Mouse (Mus musculus): ENCODE results near the gene Ubqln4. TPM values are rescaled to one million over a fixed set of nuclear protein-coding genes. Genes with fewer than 3 reads are reported as not detected.

The Ubqln4 gene
- polyA plus RNA-seq, 1 experiment = 80.5 TPM

DNA sequence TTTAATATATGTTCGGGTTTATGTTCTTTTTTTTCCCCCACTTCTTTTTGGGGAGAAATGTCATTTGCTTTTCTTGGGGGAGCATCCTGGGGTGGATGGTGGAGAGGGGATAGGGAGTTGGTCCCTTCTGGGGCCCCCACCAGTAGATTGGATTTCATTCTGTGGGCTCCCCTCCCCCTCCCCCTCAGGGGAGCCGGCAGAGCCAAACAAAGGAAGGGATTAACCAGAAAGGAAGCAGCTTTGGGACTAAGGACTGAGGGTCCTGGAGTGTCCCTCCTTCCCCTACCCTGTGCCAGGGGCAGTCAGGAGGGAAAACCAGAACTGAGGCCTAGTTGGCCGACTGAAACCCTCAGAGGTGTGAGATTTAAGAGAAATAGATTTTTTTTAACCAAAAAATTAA is 14.2 kb upstream of the Ubqln4 start:
- Histone ChIP-seq H3K27ac (ENCODE audit: control insufficient read depth, insufficient read depth, low read length) (no peak overlapping the region), H3K4me1 (replicated peaks; ENCODE audit: control insufficient read depth, insufficient read depth, low read length) (peaks cover 9% of the 10 kb centered on the region), H3K4me3 (ENCODE audit: control insufficient read depth, insufficient read depth, low read length) (no peak overlapping the region), H3K27me3 (ENCODE audit: control insufficient read depth, insufficient read depth, low read length) (no peaks in the 10 kb centered on the region), H3K36me3 (ENCODE audit: control insufficient read depth, insufficient read depth, low read length) (peaks cover 13% of the 10 kb centered on the region)
- DNase-seq = no peak
- 78% methylated on average over 3 of the region's 3 CpGs for WGBS
- no peak for TF ChIP-seq POLR2A (IDR thresholded peaks at IDR 0.05; ENCODE audit: control insufficient read depth, extremely low read depth, insufficient read depth, low read length, poor library complexity)
- no peak for TF ChIP-seq CTCF (IDR thresholded peaks at IDR 0.05; ENCODE audit: borderline replicate concordance, control insufficient read depth, extremely low read depth, insufficient read depth, low read length, poor library complexity)

DNA sequence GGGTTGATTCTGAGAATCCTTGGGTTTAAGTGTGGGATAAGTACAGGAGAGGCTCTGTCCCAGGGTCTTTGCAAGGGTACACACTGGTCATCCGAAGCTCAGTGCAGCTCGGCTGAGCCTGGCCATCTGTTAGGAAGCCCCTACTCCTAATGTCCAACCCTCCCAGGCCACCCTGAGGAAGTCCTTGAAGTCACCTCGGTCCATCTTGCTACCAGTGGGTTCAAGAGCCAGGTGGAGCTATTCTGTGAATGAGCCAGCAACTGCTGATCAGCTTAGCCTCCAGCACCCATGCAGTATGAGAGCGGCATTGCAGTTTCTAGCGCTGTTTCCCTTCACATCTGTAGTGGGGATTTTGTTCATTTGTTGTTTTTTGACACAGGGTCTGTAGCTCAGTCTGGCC is 13.5 kb upstream of the Ubqln4 start:
- TF ChIP-seq POLR2A (IDR thresholded peaks at IDR 0.05; ENCODE audit: control insufficient read depth, extremely low read depth, insufficient read depth, low read length, poor library complexity) (no peak), CTCF (IDR thresholded peaks at IDR 0.05; ENCODE audit: borderline replicate concordance, control insufficient read depth, extremely low read depth, insufficient read depth, low read length, poor library complexity) (no peak)
- no peaks in the 10 kb centered on the region for H3K27me3 ChIP-seq (ENCODE audit: control insufficient read depth, insufficient read depth, low read length)
- peaks cover 13% of the 10 kb centered on the region for H3K36me3 ChIP-seq (ENCODE audit: control insufficient read depth, insufficient read depth, low read length)
- no peak overlapping the region for H3K27ac ChIP-seq (ENCODE audit: control insufficient read depth, insufficient read depth, low read length)
- no peak overlapping the region for H3K4me3 ChIP-seq (ENCODE audit: control insufficient read depth, insufficient read depth, low read length)
- WGBS = 74% methylated on average over 5 of the region's 5 CpGs
- DNase-seq = no peak
- H3K4me1 ChIP-seq (replicated peaks; ENCODE audit: control insufficient read depth, insufficient read depth, low read length) = peaks cover 9% of the 10 kb centered on the region

DNA sequence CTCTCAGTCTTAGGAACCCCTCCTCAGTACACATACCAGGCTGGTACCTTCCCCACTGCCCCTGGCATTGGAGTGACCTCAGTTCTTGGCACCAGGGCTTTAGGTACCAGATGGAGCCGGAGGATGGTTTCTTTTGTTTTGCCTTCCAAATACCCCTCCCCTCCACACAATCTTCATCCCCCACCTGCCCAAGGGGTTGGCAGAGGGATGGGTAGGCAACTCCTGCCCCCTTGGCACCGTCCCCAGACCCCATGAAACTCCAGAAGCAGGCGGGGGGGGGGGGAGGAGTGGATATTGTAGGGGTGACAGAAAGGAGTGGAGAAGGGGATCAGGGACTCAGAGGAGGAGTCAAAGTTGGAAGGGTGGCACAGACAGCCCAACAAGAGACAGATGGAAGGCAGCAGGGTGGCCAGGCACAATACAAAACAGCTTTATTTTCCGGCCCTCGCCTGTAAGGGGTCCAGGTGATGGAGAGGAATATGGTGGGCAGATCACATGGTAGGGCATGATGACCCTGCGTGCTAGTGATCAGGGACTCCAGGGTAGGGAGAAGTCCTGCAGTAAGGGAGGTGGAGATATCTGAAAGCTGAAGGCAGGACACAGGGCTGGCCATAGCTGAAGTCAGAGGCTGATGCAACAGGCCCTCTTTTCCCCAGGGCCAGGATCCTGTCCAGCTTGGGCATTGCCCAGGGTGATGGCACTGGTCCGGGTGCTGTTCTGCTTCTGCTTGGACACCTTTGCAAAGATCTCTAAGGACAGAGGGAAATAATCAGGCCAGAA is 11.7 kb upstream of the Ubqln4 start:
- no peak overlapping the region for H3K27ac ChIP-seq (ENCODE audit: control insufficient read depth, insufficient read depth, low read length)
- TF ChIP-seq CTCF (IDR thresholded peaks at IDR 0.05; ENCODE audit: borderline replicate concordance, control insufficient read depth, extremely low read depth, insufficient read depth, low read length, poor library complexity) (no peak), POLR2A (IDR thresholded peaks at IDR 0.05; ENCODE audit: control insufficient read depth, extremely low read depth, insufficient read depth, low read length, poor library complexity) (no peak)
- no peak overlapping the region for H3K4me3 ChIP-seq (ENCODE audit: control insufficient read depth, insufficient read depth, low read length)
- 94% methylated on average over 7 of the region's 7 CpGs for WGBS
- DNase-seq = no peak
- no peaks in the 10 kb centered on the region for H3K27me3 ChIP-seq (ENCODE audit: control insufficient read depth, insufficient read depth, low read length)
- peaks cover 9% of the 10 kb centered on the region for H3K4me1 ChIP-seq (replicated peaks; ENCODE audit: control insufficient read depth, insufficient read depth, low read length)
- peaks cover 5% of the 10 kb centered on the region; the same call in 1 of the 2 replicates for H3K36me3 ChIP-seq (ENCODE audit: control insufficient read depth, insufficient read depth, low read length)

DNA sequence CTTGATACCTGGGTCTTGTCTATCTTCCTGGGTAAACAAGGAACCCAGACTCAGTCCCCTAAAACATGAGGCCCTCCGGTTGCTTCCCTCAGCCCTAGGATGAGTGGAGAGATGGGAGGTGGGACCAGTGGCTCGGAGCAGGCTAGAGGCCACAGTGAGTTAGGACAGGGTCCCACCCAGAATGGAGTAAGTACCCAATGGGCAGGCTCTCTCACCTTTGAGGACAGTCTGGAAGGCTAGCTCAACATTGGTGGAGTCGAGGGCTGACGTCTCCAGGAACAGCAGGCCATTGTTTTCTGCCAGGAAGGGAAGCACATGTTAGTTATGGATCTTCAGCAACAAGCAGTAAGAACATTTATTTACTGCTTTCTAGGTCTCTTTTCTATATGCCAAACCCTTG is 11.1 kb upstream of the Ubqln4 start:
- no peaks in the 10 kb centered on the region for H3K36me3 ChIP-seq (ENCODE audit: control insufficient read depth, insufficient read depth, low read length)
- H3K4me3 ChIP-seq (ENCODE audit: control insufficient read depth, insufficient read depth, low read length) = no peak overlapping the region
- no peak for DNase-seq
- WGBS = 96% methylated on average over 4 of the region's 4 CpGs
- H3K27ac ChIP-seq (ENCODE audit: control insufficient read depth, insufficient read depth, low read length) = no peak overlapping the region
- H3K4me1 ChIP-seq (replicated peaks; ENCODE audit: control insufficient read depth, insufficient read depth, low read length) = peaks cover 9% of the 10 kb centered on the region
- TF ChIP-seq POLR2A (IDR thresholded peaks at IDR 0.05; ENCODE audit: control insufficient read depth, extremely low read depth, insufficient read depth, low read length, poor library complexity) (no peak), CTCF (IDR thresholded peaks at IDR 0.05; ENCODE audit: borderline replicate concordance, control insufficient read depth, extremely low read depth, insufficient read depth, low read length, poor library complexity) (no peak)
- H3K27me3 ChIP-seq (ENCODE audit: control insufficient read depth, insufficient read depth, low read length) = no peaks in the 10 kb centered on the region

DNA sequence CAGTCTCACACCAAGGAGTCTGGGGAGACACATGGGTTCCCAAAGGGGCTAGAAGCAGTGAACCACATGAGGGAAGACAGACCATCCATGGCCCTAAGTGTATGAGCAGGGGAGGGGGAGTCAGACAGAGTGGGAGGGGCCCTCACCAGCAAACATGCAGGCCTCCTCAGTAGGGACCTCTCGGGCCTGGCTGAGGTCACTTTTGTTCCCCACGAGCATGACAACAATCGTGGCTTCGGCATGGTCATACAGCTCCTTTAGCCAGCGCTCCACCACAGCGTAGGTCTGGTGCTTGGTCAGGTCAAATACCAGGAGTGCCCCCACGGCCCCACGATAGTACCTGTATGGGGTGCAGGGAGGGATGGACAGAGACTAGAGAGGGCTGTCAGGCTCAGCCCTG is 10.4 kb upstream of the Ubqln4 start:
- Histone ChIP-seq H3K4me1 (replicated peaks; ENCODE audit: control insufficient read depth, insufficient read depth, low read length) (peaks cover 9% of the 10 kb centered on the region), H3K27me3 (ENCODE audit: control insufficient read depth, insufficient read depth, low read length) (no peaks in the 10 kb centered on the region), H3K4me3 (ENCODE audit: control insufficient read depth, insufficient read depth, low read length) (no peak overlapping the region), H3K27ac (ENCODE audit: control insufficient read depth, insufficient read depth, low read length) (no peak overlapping the region), H3K36me3 (ENCODE audit: control insufficient read depth, insufficient read depth, low read length) (no peaks in the 10 kb centered on the region)
- no peak for DNase-seq
- TF ChIP-seq POLR2A (IDR thresholded peaks at IDR 0.05; ENCODE audit: control insufficient read depth, extremely low read depth, insufficient read depth, low read length, poor library complexity) (no peak), CTCF (IDR thresholded peaks at IDR 0.05; ENCODE audit: borderline replicate concordance, control insufficient read depth, extremely low read depth, insufficient read depth, low read length, poor library complexity) (no peak)
- 94% methylated on average over 8 of the region's 8 CpGs for WGBS

DNA sequence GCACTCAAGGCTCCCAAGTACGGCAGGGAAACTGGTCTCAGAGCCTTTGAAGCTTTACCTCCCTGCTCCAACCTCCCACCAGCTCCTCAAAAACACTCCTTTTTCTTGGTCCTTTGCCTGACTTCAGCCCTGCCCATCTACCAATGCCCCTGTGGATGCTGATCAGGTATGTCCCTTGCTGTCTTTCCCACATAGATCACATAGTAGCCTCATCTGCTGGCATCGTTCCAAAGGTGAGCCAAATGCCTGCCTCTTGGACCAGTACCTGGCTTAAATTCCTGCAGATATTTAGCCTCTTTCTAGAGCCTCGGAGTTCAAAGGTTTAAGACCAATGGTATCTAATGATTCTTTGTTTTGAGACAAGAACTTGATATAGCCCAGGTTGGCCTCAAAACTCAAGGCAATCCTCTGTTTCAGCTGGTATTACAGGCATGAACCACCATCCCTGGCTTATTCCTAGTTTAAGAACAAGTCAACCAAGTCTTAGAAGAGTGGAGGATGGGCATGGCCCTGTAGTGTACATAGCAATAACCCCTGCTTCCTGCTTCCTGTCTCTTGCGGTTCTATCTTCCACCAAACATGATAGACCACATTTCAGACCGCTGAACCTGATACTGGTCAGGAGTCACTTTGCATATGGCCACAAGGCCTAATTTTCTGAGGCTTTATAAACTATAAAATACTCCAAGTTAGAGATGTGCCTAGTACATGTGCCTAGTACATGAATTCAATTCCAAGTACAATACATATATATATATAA is 9.7 kb upstream of the Ubqln4 start:
- Histone ChIP-seq H3K27ac (ENCODE audit: control insufficient read depth, insufficient read depth, low read length) (no peak overlapping the region), H3K4me3 (ENCODE audit: control insufficient read depth, insufficient read depth, low read length) (no peak overlapping the region), H3K27me3 (ENCODE audit: control insufficient read depth, insufficient read depth, low read length) (no peaks in the 10 kb centered on the region), H3K36me3 (ENCODE audit: control insufficient read depth, insufficient read depth, low read length) (no peaks in the 10 kb centered on the region), H3K4me1 (replicated peaks; ENCODE audit: control insufficient read depth, insufficient read depth, low read length) (peaks cover 9% of the 10 kb centered on the region)
- 55% methylated on average over 5 of the region's 5 CpGs for WGBS
- DNase-seq = no peak
- TF ChIP-seq POLR2A (IDR thresholded peaks at IDR 0.05; ENCODE audit: control insufficient read depth, extremely low read depth, insufficient read depth, low read length, poor library complexity) (no peak), CTCF (IDR thresholded peaks at IDR 0.05; ENCODE audit: borderline replicate concordance, control insufficient read depth, extremely low read depth, insufficient read depth, low read length, poor library complexity) (no peak)

Measured in thymus, adult 2 months (tissue).